Mouse (Mus musculus) kidney, postnatal 10 days (tissue): ENCODE results near the gene Tacc3.
A peak's percentile ranks its signal among the peaks of the same experiment; 100 is the strongest.

Experiments used
- DNase-seq: peaks from one replicate; pipeline ENCODE4 v3.0.0; 2021; ENCODE audit warnings: mixed read lengths

The Tacc3 gene

DNA sequence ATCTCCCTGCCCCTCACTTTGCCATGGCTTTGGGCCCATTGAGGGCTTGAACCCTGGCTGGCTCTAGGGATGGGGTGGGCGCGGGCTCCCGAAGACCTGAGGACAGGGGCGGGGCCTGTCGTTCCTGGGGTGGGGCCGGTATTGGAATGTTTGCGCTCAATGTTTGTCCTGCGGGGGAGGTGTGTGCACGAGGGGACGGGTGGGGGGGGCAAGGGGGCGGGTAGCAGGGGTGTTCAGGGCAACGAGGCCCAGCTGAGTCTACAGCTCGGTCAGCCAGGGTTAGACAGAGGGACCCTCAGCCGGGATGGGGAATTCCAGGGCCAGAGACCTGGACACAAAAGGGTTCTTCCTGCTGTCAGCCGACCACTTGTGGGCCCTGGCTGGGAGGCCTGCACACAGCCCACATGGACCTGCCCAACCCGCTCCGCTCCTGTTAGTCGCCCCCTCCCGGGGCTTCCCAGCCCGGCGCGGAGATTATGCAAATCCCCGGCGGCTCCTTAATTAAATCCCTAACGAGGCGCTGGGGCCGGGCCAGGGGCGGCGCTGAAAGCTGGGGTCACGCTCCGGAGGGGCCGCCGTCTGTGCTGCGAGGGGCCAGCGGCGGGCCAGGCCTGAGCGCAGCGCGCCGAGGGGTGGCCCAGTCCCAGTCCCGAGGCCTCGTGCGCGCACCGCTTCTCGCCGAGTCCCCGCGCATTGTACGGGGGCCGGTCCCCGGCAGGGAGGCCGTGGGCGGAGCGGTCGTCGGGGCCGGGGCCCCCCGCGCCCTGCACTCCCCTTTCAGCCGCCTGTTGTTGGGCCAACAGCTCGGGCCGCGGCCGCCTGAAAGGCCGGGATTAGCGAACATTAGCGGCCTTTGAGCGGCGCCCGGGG lies 37.2 kb downstream of the Tacc3 start:
- DNase-seq: peak; percentile 83

DNA sequence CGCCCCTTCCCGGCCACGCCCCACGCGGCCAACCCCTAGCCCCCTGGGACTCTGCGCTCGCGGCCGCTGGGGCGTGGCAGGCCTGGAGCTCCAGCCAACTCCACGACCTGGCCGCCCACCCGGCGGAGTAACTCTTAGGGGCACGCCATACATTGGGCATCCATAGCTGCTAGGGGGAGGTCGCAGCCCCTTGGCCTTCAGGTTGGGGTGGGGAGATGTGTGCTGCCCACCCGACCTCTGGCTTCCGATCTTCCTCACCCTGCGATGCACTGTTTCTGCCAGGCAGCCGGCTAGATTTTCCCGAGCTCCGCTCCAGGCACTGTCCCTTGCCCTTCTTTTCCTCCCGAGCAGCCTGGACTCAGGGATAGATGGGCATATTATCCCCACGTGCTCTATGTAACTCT lies 37.8 kb downstream of the Tacc3 start:
- DNase-seq: no peak

DNA sequence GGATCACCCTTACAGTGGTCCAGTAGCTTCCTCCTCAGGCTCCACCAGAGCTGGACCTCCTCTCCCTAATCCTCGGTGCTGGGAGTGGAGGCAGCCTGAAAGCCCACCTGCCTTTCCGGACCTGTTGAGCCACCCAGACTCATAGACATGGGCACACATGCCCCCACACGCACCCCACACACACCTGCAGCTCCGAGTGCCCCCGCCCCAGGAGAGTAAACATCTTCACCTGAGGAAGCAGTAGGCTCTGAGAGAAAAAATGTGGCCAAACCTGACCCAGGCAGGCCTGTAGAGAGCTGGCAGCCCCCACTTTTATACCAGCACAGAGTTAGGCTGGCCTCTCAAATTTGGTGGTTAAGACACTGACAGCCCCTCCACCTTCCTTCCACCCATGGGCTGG lies 38.5 kb downstream of the Tacc3 start:
- DNase-seq: no peak

DNA sequence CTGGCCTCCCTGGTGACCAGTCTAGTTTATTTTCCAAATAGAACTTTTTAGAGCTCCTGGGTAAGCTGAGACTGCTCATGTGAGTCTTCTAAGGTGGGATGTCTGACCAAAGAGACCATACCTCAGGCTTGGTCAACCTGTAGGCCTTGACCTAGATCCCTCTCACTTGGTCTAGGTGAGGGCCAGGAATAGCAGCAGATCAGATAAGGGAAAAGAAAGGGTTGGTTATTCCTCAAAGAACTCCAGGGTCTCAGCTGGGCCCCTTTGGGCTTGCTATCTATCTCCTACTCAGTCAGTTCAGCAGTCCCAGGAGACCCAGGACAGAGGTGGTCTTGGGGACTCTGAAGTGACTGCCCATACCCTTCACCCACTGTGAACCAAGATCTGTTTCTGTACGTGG lies 39.6 kb downstream of the Tacc3 start:
- no peak for DNase-seq

DNA sequence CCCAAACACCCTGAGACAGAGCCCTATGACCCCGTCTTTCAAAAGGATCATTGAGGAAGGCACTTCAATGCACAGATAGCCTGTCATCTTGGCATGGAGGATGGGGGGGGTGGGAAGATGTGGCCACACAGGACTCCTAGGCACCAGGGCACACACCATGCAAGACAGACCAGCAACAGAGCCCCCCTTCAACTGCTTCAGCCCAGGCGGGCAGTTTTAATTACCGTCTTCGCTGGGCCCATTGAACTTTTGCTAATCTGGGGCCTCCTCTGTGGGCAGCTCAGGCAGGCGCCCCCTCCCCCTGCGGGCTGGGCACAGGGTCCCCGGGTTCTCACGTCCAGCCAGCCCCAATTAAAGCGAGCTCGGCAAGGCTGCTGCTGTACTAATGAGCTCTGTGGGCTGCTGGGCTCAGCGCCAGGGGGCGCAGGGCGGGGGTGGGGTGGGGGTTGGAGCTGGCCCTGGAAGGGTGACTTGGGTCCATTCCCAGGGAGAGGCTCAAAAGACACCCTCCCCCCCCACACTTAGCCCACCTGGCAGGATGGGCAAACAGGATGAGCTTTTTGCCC lies 40.1 kb downstream of the Tacc3 start:
- DNase-seq: no peak

DNA sequence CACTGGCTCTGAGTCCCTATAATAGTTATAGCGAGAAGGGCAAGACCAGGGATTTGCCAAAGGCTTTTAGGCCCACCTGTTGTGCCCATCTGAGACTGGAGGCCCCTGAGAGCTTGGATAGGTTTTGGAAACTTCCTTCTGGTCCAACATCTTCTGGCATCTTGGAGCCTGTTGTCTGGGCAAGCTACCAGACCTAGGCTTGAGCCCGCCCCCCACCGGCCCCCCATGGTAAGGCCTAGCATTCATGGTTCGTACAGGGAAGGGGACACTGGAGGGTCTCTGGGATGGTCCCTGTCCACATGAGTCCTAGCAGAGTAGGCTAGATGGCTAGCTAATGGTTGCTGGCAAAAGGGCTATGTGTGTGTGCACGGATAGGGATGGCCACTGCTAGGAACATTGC lies 40.7 kb downstream of the Tacc3 start:
- DNase-seq: no peak

DNA sequence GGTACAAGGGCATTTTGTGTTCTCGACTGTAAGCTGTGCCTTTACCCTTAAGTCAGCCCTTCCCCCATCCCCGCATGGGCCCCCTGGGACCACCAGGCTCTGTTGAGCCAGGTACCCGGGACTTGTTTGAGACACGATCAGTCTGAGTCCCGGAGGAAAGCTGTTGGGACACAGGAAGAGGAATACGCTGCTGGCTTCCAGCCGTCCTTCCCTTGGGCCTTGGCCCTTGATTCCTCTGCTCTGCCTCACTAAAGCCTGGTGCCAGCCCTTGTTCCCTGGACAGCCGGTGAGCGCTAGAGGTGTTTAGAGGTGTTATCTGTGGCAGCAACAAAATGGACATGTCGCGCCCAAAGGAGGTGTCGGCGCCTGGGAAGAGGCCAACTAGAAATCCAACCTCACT lies 42.1 kb downstream of the Tacc3 start:
- no peak for DNase-seq

DNA sequence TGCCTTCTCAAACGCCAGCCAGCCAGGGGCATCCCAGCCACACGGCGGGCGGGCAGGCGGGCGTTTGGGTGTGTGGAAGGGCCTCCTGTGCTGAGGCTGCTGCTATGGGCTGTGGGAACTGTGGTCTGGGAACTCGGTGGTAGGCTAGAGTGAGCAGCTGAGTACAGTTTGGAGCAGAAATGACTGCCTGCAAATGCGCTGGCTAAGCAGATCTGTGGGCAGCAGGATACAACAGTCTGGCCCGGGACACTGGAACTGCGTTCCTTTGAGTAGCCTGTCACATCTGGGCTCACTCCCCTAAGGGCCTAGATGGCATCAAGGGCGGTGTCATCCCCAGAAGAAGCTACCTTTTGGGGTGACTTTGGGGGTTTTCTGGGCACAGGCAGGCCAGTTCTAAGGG lies 43.9 kb downstream of the Tacc3 start:
- DNase-seq: no peak

DNA sequence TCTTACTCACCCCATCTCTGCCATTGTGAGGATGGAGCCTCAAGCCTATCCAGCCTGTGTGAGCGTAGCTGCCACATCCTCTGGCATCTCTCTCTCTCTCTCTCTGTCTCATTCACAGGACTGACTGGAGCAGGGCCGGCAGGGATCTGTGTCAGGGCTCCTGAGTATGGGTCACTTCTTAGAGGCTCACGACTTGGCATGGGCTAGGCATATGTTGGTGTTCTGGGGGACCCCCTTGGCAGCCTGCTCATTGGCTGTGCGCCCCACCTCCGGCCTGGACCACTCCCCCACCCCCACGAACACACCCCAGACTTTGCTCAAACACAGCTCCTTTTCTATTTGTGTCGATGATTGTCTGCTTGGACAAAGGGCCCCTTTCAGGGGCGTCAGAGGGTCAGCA lies 46.1 kb downstream of the Tacc3 start:
- no peak for DNase-seq

DNA sequence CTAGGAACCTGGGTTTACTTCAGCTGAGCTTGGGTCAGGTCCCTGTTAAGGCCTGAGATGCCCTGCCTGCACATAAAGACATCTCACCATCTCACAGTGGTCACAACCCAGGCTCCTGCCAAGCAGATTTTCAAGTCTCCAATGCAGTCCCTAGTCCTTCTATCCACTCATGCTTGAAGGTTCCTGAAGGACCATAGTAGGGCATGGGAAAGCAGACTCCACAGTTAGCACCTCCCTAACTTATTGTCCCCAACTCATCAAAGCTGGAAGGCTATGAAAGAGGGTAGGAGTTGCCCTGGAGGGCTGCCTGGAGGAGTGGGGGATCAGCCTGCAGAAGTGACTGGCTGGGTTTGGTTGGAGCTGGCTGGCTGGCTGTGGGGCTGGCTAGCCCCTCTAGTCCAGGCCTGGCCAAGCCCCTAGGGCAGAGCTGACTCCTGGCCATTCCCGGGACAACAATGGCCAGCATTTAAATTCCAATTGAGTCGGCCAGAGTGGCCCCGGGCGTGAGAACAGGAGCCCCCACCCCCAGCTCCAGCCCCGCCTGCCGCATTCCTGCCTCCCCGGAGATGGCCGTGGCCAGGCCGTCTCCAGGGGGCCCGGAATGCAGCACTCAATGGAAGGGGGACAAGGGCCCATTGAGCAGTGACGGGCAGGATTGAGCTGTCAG lies 47.1 kb downstream of the Tacc3 start:
- DNase-seq: peak; percentile 66

DNA sequence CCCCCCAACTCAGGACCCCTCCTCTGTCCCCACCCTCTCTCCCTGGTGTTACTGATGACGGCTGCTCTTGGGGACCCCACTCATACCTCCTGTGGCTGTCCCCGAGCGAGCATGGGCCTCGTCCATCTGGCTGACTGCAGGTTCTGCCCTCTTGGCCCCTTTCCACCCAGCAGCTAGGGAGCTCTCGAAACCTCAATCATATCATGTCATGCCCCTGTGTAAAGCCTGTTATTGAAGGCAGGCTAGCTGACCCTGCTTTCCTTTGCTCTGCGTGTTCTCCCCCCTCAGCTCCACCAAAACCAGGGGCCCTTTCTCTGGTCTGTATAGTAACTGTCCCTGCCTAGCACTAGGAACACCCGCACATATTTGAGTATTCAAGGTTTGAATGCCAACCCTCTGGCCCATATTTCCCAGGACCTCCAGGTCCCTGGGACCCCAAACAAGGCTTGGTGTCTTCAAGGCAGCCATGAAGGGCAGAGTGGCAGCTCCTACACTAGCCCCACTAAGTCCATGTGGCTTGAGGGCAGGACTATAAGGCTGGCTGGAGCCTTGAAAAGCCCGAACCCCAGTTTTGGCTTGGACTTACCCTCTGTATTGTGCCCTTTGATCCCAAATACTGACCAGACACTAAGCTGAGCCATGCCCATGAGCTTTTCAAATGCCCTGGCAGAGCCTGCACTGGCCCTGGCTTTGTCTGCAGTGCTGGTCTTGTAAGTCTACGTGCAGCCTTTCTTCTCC lies 47.9 kb downstream of the Tacc3 start:
- no peak for DNase-seq

DNA sequence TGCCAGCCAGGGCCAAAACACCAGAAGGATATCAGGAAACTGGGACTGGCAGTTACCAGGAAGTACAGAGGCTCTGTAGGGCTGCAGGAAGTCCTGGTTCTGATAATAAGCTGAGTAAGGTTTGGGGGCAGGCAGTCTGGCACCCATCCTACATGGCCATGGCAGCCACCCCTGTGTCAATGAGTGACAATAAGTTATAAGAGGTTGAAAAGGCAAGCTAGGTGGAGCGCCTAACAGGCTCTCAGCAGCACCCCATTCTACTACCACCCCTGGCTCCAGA lies 48.4 kb downstream of the Tacc3 start:
- DNase-seq: no peak

DNA sequence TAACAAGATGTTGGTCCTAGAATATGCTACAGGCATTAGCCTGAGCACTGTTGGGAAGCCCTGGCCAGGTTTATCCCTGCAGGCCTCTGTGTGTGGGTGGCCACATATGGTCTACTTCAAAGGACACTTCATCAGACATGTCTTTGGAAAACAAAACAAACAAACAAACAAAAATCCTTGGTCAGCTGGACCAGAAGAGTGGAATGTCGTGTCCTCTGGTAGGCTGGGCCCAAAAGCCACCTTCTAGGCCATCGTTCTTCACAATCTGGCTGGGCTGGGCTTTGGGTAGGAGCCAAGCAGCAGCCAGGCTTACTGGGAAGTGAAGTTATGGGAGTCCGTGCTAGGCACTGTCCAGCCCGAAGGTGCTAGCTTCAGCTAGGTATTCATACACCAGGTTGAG lies 49.2 kb downstream of the Tacc3 start:
- DNase-seq: peak; percentile 74

DNA sequence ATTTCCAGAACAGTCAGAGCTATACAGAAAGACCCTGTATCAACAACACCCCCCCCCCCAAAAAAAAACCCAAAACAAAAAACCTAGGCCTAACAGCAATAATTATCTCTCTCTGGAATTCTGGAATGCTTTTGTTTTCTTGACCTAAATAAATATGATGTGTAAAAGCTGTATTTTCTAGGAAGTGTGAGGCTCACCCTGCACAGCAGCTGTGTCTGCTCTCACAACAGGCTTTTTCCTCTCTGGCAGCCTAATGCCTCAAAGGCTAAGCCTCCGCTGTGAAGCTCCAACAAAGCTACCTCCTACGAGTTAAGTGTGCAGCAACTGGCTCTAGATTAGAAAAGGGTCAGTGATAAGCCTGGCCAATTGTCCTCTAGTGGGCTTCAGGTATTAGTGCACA lies 51.1 kb downstream of the Tacc3 start:
- peak; percentile 64 for DNase-seq

DNA sequence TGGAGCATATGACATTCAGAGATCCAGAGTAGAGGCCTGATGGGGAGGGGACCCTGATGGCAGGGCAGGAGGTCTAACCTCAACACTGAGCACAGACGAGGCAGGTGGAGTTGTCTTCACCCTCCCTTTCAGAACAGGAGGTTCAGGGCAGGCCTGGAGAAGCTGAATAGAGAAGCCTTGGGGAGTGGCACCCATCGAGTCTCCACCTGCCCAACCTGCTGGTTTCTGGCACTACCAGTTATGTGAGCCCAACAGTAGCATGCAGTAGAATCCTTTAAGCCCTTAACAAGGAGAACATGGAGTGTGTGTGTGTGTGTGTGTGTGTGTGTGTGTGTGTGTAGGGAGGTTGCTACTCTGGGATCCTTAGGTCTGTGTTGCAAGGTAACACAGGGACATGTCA lies 54.6 kb downstream of the Tacc3 start:
- no peak for DNase-seq

DNA sequence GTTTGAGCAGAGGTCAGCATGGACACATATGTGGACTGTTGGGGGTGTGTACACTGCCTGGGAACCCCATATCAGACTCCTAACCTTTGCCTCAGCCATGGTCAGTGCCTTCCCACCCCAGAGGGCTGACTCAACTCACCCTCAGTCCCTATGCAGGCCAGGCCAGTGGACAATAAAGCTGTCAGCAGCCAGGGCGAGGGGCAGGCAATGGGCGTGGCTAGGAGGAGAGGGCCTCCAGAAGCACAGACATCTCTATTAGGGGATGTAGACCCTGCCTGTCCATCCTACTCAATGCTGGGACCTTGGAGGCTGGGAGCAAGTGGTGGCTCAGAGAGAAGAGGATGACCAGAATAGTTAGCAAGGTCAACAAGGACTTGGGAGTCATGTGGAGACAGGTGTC lies 57.3 kb downstream of the Tacc3 start:
- DNase-seq: no peak

DNA sequence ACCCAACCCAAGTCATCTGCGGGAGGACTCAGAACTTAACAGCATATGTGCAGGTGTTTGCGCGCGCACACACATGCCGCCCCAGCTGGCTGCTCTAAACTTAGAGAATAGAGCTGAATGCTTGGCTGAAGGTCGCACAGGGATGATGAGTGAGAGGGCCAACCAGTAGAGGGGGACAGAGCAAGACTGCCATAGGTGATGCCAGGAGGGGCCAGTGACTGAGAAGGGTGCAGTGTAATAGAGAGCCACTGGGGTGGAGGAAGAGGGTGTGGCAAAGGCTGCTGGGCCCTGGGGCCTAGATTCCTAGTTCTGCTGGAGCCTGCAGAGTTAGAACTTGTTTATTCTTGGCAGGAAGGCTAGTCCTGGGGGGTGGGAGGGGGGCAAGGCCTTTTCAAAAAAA lies 58.5 kb downstream of the Tacc3 start:
- no peak for DNase-seq

DNA sequence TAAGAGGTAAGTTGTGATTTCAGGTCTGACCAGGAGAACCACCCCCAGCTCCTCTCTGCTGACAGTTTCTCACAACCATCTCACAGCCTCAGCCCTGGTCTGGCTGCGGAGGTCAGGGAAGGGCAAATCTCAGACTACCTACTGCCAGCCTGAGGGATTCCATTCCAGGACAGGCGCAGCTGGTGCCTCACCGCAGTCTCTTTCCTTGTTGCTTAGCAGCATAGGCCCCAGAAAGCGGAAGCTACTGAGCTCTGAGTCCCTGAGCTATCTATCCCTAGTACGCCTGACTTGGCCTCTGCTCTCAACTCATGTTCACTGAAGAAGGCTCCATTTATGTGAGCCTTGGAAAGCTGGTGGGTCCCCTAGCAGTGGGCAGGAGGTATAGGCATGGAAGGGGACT lies 60.5 kb downstream of the Tacc3 start:
- DNase-seq: no peak

DNA sequence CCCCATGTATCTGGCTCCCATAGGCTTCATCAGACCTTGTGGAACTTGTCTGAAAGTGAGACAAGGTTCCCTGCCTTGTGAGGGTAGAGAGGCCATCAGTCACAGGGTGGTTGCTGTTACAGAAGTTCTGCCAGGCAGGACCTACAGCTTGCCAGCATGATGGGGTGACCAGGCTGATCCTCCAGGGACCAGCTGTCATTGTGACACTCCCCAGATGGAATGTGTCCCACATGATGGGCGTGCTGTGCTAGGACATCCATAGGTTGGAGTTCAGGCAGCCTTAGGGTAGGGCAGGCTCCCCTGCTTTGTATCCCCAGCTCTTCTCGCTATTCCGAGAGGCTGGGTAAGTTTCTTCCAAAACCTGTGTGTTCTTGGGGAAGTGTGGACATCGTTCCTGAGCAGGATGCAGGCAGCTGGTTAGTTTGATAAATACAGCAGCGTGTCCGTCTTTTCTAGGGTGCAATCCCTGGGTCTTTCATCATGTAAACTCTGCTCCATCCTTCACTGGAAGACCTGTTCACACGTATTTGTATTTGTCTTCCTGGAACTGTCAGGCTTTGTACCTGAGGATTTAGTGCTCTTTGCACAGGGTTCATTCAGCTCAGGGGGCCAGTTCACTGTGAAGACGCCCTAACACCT lies 63.0 kb downstream of the Tacc3 start:
- no peak for DNase-seq

DNA sequence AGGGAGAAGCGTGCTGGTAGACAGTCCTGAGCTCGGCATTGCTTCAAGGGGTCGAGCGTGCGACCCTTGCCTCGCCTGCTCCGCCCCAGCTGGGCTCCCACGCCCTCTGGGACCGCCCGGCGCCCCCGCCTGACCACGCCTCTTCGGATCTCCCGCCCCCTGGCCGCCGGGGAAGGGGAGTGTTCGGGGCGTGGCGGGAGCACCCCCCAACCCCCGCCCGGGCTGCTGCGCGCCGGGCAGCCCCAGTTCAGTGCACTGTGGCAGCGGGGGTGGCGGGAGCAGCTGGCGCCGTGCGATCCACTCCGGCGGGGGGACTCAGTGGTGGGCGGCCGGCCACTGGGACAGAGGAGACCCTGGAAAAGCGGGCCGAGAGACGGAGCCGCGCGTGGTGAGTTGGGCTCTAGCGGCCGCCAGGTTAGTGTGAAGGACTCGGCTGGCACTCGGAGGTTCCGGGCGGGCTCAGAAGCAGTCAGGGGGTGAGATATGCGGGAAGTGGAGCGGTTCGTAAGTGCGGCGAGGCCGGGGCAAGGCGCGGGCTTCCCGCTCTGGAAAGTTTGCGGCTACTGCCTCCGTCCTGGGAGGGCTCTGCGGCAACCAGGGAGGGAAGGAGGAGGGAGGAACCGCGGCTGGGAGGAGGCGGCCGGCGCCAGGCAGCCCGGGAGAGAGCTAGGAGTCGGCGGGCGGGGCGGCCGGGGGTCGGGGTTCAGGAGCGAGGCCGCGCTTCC lies 63.8 kb downstream of the Tacc3 start, which contains the start of gene Fgfr3:
TSS of gene Fgfr3 (plus strand) at position 134 of the 725 bp plus-strand sequence.
- DNase-seq: peak; percentile 91

DNA sequence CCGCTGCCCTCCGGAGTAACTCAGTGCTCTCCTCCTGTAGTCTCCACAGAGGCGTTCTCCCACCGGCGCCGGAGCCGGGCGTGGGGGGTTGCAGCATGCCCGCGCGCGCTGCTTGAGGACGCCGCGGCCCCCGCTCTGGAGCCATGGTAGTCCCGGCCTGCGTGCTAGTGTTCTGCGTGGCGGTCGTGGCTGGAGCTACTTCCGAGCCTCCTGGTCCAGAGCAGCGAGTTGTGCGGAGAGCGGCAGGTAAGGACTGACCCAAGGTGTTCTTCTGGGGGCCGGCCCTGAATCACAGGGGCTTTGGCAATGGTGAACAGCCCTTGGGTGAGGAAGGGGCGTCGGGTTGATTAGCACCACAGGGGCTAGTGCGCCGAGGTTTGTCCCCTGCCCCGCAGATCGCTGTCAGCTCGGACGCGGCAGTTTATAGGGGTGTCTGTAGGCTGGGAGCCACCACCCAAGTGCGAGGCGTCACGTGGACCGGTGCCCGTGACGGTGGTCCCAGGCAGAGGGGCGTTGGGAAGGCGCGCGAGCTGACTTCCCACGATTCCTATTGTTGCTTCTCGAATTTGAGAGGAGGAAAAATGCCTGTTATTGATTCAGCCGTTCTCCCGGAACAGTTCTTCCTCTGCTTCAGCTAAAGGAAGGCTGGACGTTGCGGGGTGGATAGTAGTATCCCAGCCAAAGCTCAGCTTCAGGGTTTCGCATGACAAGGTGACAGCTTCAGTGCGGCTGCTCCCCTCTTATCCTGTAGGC lies 64.5 kb downstream of the Tacc3 start:
- DNase-seq: peak; percentile 45
